Mouse (Mus musculus): ENCODE results near the gene Fam43a. TPM values are rescaled to one million over a fixed set of nuclear protein-coding genes. Genes with fewer than 3 reads are reported as not detected.

Gene Fam43a
- polyA plus RNA-seq, 1 experiment from 2014 or later = 8.8 TPM

DNA sequence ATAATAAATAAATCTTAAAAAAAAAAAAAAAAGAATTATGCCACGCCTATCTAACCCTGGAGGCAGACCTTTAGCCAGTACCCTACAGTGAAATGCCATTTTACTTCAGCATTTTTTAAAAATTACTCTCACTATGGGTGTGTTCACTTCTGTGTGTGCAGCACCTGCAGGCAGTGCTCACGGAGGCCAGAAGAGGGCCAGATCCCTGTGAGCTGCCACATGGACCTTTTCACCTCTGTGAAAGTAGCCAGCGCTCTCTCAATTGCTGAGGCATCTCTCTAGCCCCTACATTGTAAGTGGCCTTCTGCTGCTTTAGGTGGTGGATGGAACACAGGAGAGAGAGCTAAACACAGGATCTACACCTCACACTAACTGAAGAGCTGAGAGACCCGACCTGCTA lies 29.4 kb upstream of the Fam43a start:
- WGBS = 96% methylated on average over 4 of the region's 4 CpGs
- Histone ChIP-seq H3K4me2 (ENCODE audit: low read depth, low read length) (no peak overlapping the region), H3K9me3 (ENCODE audit: control insufficient read depth, low read length) (no peaks in the 10 kb centered on the region), H3K27me3 (ENCODE audit: control insufficient read depth, insufficient read depth, low read length) (no peaks in the 10 kb centered on the region), H3K36me3 (ENCODE audit: control insufficient read depth, insufficient read depth, low read length) (peaks cover 57% of the 10 kb centered on the region), H3K4me3 (ENCODE audit: low read depth, low read length) (no peak overlapping the region), H3K9ac (replicated peaks; ENCODE audit: low read depth, low read length) (no peak overlapping the region), H3K27ac (ENCODE audit: low read depth, low read length) (no peak overlapping the region), H3K4me1 (ENCODE audit: control insufficient read depth, insufficient read depth, low read length) (no peaks in the 10 kb centered on the region)
- ATAC-seq (ENCODE audit: low read depth) = no peak

GRCm38 (mm10) chr16:30571378-30571777 lies 28.1 kb upstream of the Fam43a start:
- Histone ChIP-seq H3K4me3 (ENCODE audit: low read depth, low read length) (no peak overlapping the region), H3K9me3 (ENCODE audit: control insufficient read depth, low read length) (no peaks in the 10 kb centered on the region), H3K4me1 (ENCODE audit: control insufficient read depth, insufficient read depth, low read length) (no peaks in the 10 kb centered on the region), H3K27ac (ENCODE audit: low read depth, low read length) (no peak overlapping the region), H3K4me2 (ENCODE audit: low read depth, low read length) (no peak overlapping the region), H3K27me3 (ENCODE audit: control insufficient read depth, insufficient read depth, low read length) (no peaks in the 10 kb centered on the region), H3K36me3 (ENCODE audit: control insufficient read depth, insufficient read depth, low read length) (peaks cover 57% of the 10 kb centered on the region), H3K9ac (replicated peaks; ENCODE audit: low read depth, low read length) (no peak overlapping the region)
- WGBS = 94% methylated on average over 5 of the region's 5 CpGs
- no peak for ATAC-seq (ENCODE audit: low read depth)

DNA sequence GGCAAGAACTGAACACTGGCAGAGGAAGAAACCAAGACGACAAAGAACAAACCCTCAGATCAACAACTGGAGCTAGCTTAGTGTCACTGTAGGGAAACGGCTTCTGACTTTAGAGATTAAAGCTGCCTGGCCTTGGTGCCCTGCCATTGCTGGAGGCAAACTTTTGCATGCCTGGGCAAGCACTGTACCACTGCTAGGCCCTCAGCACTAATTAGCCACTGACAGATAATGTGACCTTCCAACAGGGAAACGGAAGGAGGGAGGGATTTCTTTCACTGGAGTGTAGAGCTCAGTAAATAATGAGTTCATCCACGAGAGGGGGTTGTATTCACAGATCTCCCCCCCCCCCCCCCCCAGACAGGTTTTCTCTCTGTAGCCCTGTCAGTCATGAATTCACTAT lies 27.3 kb upstream of the Fam43a start:
- H3K4me2 ChIP-seq (ENCODE audit: low read depth, low read length) = no peak overlapping the region
- H3K27me3 ChIP-seq (ENCODE audit: control insufficient read depth, insufficient read depth, low read length) = no peaks in the 10 kb centered on the region
- no peak overlapping the region for H3K27ac ChIP-seq (ENCODE audit: low read depth, low read length)
- H3K9me3 ChIP-seq (ENCODE audit: control insufficient read depth, low read length) = no peaks in the 10 kb centered on the region
- no peak overlapping the region for H3K4me3 ChIP-seq (ENCODE audit: low read depth, low read length)
- H3K9ac ChIP-seq (replicated peaks; ENCODE audit: low read depth, low read length) = no peak overlapping the region
- WGBS = 70% methylated on average over 4 of the region's 4 CpGs
- ATAC-seq (ENCODE audit: low read depth) = no peak
- H3K4me1 ChIP-seq (ENCODE audit: control insufficient read depth, insufficient read depth, low read length) = no peaks in the 10 kb centered on the region
- H3K36me3 ChIP-seq (ENCODE audit: control insufficient read depth, insufficient read depth, low read length) = peaks cover 60% of the 10 kb centered on the region

- ATAC-seq (ENCODE audit: low read depth) = no peak
- Histone ChIP-seq H3K27ac (ENCODE audit: low read depth, low read length) (no peak overlapping the region), H3K4me3 (ENCODE audit: low read depth, low read length) (no peak overlapping the region), H3K9me3 (ENCODE audit: control insufficient read depth, low read length) (no peaks in the 10 kb centered on the region), H3K9ac (replicated peaks; ENCODE audit: low read depth, low read length) (no peak overlapping the region), H3K36me3 (ENCODE audit: control insufficient read depth, insufficient read depth, low read length) (peaks cover 66% of the 10 kb centered on the region), H3K4me1 (ENCODE audit: control insufficient read depth, insufficient read depth, low read length) (no peaks in the 10 kb centered on the region), H3K4me2 (ENCODE audit: low read depth, low read length) (no peak overlapping the region), H3K27me3 (ENCODE audit: control insufficient read depth, insufficient read depth, low read length) (no peaks in the 10 kb centered on the region)
- WGBS = 90% methylated on average over 7 of the region's 7 CpGs
Measured at GRCm38 (mm10) chr16:30575815-30576214, 23.7 kb upstream of the Fam43a start.

DNA sequence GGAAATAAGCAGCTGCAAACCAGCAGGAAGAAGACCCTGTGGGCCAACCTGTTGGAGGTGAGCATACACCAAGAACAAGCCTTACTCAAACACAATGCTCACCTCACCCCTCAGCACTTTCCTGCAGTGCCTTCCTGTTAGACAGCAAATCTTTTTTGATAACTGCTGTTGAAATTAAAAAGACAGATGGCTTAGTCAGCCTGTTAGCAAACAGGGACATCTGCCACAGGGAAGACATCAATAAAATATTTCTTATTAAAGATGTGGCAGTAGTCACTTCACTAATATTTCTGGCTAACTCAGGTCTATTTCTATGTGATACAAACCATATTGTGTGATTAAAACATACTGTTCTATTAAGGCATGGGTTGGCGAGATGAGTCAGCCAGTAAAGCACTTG lies 23.1 kb upstream of the Fam43a start:
- no peak overlapping the region for H3K27ac ChIP-seq (ENCODE audit: low read depth, low read length)
- H3K4me3 ChIP-seq (ENCODE audit: low read depth, low read length) = no peak overlapping the region
- H3K36me3 ChIP-seq (ENCODE audit: control insufficient read depth, insufficient read depth, low read length) = peaks cover 67% of the 10 kb centered on the region
- H3K9me3 ChIP-seq (ENCODE audit: control insufficient read depth, low read length) = no peaks in the 10 kb centered on the region
- H3K9ac ChIP-seq (replicated peaks; ENCODE audit: low read depth, low read length) = no peak overlapping the region
- ATAC-seq (ENCODE audit: low read depth) = no peak
- 93% methylated on average over 1 of the region's 1 CpGs for WGBS
- no peak overlapping the region for H3K4me2 ChIP-seq (ENCODE audit: low read depth, low read length)
- no peaks in the 10 kb centered on the region for H3K4me1 ChIP-seq (ENCODE audit: control insufficient read depth, insufficient read depth, low read length)
- no peaks in the 10 kb centered on the region for H3K27me3 ChIP-seq (ENCODE audit: control insufficient read depth, insufficient read depth, low read length)

DNA sequence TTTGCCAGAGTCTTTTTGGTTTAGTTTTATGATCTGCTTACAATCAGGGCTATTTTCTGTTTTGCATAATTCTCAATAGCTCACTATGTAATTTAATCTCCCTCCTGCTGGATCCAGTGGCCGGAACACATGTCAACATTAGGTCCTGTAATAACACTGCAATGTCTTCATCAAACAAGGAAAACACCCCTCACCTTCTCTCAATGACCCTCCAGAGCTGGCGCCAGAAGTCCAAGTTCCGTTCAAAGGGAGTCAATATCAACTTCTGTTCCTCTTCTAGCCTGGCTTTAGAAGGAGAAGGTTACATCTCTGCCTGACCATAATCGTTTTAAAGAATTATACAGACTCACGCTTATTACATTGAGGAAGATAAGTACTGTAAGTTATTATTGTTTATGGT lies 18.8 kb upstream of the Fam43a start:
- Histone ChIP-seq H3K36me3 (ENCODE audit: control insufficient read depth, insufficient read depth, low read length) (peaks cover 69% of the 10 kb centered on the region), H3K4me1 (ENCODE audit: control insufficient read depth, insufficient read depth, low read length) (no peaks in the 10 kb centered on the region), H3K27ac (ENCODE audit: low read depth, low read length) (no peak overlapping the region), H3K4me3 (ENCODE audit: low read depth, low read length) (no peak overlapping the region), H3K27me3 (ENCODE audit: control insufficient read depth, insufficient read depth, low read length) (no peaks in the 10 kb centered on the region), H3K9ac (replicated peaks; ENCODE audit: low read depth, low read length) (no peak overlapping the region), H3K9me3 (ENCODE audit: control insufficient read depth, low read length) (no peaks in the 10 kb centered on the region), H3K4me2 (ENCODE audit: low read depth, low read length) (no peak overlapping the region)
- no peak for ATAC-seq (ENCODE audit: low read depth)
- WGBS = 91% methylated on average over 5 of the region's 5 CpGs

DNA sequence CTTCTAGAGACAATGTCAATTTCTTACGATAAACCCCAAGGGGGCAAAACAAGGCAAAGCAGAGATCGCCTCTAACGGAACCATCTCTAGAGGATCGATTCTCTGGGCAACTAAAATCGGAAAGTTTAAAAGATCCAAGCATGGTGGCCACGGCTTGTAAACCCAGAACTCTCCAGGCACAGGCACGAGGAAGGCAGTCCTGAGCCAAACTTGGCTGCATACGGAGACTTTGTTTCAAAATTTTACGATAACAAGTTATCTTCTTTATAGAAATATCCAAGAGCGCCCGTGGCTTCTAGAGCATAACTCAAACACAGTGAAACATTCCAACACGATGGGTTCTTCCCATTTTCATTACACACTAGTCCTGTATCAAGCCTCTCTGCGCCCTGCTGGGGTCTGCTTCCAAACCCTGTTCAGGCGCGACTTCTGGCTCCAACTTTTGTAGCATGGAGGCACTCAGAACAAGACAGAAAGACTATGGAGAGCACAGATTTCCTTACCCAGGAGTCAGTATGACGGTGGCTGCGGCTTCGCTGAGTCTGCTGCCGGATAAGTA lies 12.5 kb upstream of the Fam43a start:
- ATAC-seq (ENCODE audit: low read depth) = peak; percentile 24

DNA sequence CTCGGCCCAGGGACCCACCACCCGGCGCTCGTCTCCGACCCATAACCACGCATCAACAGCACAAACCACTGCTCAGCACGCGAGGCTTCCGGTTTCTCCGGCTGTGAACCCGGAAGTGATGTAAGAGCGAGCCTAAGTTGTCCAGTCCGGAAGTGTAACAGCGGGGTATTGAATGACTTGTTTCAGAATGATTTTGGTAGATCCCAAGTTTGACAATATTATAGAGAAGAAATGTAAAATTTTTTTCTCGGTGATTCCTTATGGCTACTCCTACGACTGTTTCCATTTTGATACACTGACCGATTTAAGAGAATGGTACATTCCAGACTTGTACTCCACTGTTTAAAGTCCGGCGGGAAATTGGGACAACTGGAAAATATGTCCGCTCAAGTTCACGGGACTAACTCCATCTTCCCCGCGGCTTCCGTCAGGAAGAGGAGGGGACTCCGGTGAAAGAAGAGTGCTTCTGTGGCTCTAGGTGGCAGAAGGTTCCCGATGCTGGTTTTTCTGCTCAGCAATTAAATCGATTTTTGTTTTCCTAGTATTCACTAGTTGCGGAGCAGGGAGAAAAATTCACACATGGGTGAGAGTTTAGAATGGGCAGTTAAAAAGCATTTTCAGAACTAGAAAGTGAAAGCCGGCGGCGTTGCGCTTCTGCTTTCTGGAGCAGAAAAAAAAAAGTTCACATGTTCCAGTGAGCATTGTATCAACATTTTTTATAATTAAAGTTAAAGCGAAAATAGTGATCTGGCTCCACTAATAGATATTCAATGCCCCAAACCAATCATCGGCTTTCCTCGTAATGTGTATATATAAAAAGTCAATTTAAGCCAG lies 11.8 kb upstream of the Fam43a start, which contains the start of gene Lsg1:
Gene Lsg1 (minus strand): TSS at position 99 of the 834 bp plus-strand sequence.
- peak; percentile 96 for ATAC-seq (ENCODE audit: low read depth)
- WGBS = 4% methylated on average over 35 of the region's 35 CpGs
- no peaks in the 10 kb centered on the region for H3K9me3 ChIP-seq (ENCODE audit: control insufficient read depth, low read length)
- H3K27me3 ChIP-seq (ENCODE audit: control insufficient read depth, insufficient read depth, low read length) = no peaks in the 10 kb centered on the region
- peaks cover 15% of the 10 kb centered on the region for H3K36me3 ChIP-seq (ENCODE audit: control insufficient read depth, insufficient read depth, low read length)
- H3K4me2 ChIP-seq (ENCODE audit: low read depth, low read length) = peak within 1 kb of the TSS; percentile 99
- peak within 1 kb of the TSS; percentile 19; the same call in 1 of the 2 replicates for H3K27ac ChIP-seq (ENCODE audit: low read depth, low read length)
- H3K4me3 ChIP-seq (ENCODE audit: low read depth, low read length) = peak within 1 kb of the TSS; percentile 59
- H3K4me1 ChIP-seq (ENCODE audit: control insufficient read depth, insufficient read depth, low read length) = peaks cover 5% of the 10 kb centered on the region; the same call in 1 of the 2 replicates
- peak within 1 kb of the TSS; percentile 54 for H3K9ac ChIP-seq (replicated peaks; ENCODE audit: low read depth, low read length)

More for the DNA sequence above, 12.5 kb upstream of the Fam43a start:
- Histone ChIP-seq H3K27ac (ENCODE audit: low read depth, low read length) (0 out of 2 replicates have a peak overlapping the region, but pooled peaks have one; percentile 19), H3K4me2 (ENCODE audit: low read depth, low read length) (peak overlapping the region; percentile 99), H3K9me3 (ENCODE audit: control insufficient read depth, low read length) (no peaks in the 10 kb centered on the region), H3K36me3 (ENCODE audit: control insufficient read depth, insufficient read depth, low read length) (peaks cover 21% of the 10 kb centered on the region), H3K9ac (replicated peaks; ENCODE audit: low read depth, low read length) (peak overlapping the region; percentile 54), H3K4me3 (ENCODE audit: low read depth, low read length) (peak overlapping the region; percentile 59), H3K27me3 (ENCODE audit: control insufficient read depth, insufficient read depth, low read length) (no peaks in the 10 kb centered on the region), H3K4me1 (ENCODE audit: control insufficient read depth, insufficient read depth, low read length) (peaks cover 5% of the 10 kb centered on the region; the same call in 1 of the 2 replicates)
- WGBS = 2% methylated on average over 19 of the region's 19 CpGs
